Mouse (Mus musculus): ENCODE results near the gene Ccdc113.
A peak's percentile ranks its signal among the peaks of the same experiment; 100 is the strongest.

The Ccdc113 gene

DNA sequence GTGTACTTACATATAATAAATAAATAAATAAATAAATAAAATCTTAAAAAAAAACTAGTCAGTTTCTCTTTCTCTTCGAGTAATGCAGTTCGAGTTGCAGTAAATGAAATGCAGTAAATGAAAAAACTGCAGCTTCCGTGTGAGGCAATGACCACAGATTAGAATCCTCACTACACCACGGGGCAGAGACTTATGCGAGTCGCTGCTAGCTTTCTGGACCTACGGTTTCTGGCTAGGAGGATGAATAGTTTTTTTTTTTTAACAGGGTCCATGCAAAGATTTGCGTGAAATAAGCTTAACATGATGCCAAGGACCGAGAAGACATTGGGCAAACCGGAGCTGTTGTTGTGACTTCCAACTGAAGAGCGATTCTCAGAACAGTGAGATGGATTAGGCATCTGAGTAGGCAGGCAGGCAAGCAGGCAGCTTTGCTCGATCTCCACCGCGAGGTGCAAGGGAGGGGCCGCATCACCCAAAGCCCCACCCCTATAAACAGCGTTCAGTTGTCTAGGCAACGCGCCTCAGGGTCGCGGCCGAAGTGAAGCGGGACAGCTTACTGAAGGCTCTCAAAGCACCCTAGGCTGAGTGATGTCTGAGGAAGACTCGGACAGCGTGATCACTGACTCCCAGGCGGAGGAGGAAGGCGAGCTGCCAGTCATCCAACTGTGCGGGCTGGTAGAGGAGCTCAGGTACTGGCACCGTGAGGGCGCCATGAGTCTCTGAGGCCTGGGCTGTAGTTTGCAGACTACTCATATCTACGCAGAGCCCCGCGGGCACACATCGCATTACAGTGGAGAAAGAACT is at the start of gene Ccdc113:
Ccdc113 (plus strand) TSS at position 502 of the 804 bp plus-strand sequence.
- peak in 1 of 2 experiments; percentile 35 for DNase-seq (ENCODE audit: low spot score in 2 of 2)

DNA sequence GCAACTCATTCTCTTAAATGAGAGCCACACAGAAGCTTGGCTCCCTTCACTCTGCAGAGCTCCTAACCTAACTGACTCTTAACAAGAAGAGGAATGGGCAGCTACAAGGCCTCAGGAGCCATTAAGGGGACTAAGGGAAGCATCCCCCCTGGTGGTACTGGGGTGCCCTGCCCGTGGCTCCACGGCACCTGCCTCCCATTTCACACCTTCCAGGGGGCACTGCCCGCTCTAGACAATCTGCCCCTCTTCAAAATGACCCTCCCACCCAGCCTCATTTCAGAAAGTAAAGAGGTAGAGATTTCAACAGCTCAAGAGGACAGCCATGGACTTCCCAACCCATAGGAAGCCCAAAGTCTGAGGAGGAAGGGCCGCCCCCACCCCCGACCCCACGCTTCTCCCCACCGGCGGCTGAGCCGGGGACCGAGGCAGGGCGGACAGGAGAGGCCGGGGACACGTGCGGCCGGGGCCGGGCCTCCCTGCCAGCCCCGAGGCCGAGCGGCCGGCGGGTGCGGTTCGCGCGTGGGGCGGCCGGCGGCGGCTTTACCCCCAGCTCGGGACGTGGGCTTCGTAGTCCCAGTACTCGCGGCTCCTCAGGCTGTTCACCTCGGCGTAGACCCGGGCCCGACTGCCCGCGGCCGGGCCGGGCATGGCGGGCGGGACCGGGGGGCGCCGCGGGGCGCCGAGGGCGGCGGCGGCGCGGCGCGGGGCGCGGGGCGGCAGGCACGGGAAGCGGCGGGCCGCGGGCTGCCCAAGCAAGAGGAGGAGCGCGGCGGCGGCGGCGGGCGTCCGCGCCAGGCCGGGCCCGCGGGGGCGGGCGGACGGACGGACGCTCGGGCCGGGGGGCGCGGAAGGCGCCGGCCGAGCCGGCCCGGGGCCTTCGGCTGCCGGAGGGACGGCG is 45.8 kb upstream of the Ccdc113 start:
- DNase-seq (ENCODE audit: low spot score in 2 of 2): no peak

DNA sequence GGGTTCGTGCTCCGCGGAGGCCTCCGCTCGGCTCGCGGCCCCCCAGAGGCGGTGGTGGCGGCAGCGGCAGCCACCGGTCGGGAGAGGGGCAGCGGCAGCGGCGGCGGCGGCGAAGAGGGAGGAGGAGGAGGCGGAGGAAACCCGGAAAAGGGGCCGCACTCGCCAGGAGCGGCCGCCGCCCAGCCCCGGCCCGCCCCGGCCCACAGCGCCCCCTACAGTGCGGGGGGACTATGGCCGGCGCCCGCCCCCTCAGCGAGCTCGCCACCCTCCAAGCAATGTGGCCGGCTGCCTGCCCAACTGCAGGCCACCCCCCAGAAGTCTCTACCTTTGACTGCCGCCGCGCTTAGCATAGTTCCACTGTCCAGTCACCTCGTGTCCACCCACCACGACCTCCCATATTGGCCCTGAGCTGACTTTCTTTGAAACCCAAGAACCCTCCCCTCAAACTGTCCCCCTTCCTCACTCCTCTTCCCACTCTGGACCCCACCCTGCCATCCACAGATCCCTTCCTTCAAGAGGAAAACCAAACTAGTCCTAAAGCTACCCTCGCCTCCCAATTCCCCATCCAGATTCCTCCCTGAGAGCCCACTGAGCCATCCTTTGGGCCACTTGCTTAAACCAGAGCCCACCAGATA is 45.1 kb upstream of the Ccdc113 start:
- peak; percentile 84 to 89 for DNase-seq (ENCODE audit: low spot score in 2 of 2)

DNA sequence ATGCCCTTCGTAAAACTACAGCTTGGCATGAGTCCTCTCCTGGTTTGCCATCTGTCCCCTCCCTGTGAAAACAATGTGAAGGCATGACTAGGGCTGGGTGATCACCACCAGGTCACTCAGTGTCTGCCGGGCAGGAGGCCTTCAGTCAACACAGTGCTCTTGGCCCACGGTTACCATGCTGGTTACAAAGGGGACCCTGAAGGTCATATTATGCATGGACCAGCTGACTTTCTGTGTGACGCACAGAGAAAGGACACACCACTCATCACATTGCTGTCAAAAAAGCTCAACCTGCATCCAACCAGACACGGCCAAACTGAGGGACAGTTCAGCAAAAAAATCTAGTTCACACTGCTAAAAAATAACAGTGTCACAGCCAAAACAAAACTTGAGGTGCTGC is 43.9 kb upstream of the Ccdc113 start, which contains the start of gene Csnk2a2:
Csnk2a2 (minus strand) TSS at position 34 of the 400 bp plus-strand sequence.
- no peak for DNase-seq (ENCODE audit: low spot score in 2 of 2)

DNA sequence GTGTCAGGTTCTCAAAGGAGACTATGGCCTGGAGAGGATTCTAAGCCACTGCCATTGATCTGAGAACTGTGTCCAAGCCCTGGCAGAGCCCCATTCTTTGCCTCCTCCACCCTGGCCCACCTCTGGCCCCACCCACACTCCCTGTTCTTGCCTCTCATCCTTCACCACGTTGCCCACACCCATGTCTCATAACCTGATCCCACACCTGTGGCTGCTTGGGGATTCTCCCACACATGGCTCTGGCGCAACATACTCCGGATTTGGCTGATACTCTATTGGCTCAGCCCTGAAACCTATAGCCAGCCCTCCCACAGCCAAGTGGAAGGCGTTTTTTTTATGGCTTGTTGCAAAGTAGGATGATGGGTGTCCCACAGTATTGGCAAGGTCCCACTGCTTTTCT is 41.8 kb upstream of the Ccdc113 start:
- no peak for DNase-seq (ENCODE audit: low spot score in 2 of 2)

- no peak for DNase-seq (ENCODE audit: low spot score in 2 of 2)
Measured at GRCm38 (mm10) chr8:95495444-95495843, 38.4 kb upstream of the Ccdc113 start.

DNA sequence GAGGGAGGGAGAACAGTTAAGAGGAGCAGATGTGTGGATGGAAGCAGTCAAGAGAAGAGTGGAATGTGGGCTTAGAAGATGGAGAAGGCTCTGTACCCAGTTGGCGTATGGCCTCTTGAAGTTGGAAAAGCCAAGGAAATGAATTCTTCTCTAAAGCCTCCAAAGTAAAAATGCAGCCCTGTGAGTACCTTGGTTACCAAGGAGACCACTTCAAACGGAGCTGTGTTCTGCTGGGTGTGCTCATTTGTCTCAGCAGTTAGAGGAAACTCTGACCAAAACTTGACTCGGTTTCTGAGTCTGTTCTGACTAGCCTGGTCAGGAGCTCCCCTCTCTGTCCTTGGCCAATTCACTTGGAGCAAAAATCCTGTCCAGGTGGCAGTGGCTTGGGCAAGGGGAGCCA is 37.5 kb upstream of the Ccdc113 start:
- no peak for DNase-seq (ENCODE audit: low spot score in 2 of 2)

GRCm38 (mm10) chr8:95497821-95498220 is 36.1 kb upstream of the Ccdc113 start:
- no peak for DNase-seq (ENCODE audit: low spot score in 2 of 2)

DNA sequence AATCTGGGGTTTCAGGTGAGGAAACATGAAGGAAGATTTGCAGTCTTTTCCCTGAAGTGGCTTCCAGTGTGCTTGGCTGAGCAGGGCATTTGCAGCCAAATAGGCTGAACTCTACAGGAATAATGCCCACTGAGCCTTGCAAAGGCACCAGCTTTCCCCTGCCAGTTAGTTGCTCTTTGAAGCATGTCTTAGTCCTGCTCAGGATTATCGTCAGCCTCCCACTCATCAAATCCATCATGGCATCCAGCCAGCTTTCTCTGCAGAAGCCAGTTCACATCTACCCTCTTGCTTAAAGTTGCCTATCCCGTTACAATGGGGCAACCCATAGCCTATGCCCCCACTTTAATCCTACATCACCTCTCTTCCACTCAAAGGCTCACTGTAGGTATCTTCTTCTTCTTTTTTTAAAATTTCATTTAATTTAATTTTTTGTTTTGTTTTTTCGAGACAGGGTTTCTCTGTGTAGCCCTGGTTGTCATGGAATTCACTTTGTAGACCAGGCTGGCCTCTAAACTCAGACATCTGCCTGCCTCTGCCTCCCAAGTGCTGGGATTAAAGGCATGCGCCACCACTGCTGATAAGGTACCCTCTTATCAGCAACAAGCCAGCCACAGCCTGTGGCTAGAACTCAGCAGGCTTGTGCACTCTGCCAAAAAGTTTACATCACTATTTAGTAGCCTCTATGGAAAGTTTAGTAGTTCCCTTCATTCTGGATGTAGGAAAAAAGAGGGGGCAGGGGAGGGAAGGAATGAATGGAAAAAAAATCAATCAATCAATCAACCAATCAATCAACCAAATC is 34.4 kb upstream of the Ccdc113 start:
- no peak for DNase-seq (ENCODE audit: low spot score in 2 of 2)

GRCm38 (mm10) chr8:95500436-95500835 is 33.4 kb upstream of the Ccdc113 start:
- no peak for DNase-seq (ENCODE audit: low spot score in 2 of 2)

- no peak for DNase-seq (ENCODE audit: low spot score in 2 of 2)
Measured at GRCm38 (mm10) chr8:95502431-95502830, 31.5 kb upstream of the Ccdc113 start.

DNA sequence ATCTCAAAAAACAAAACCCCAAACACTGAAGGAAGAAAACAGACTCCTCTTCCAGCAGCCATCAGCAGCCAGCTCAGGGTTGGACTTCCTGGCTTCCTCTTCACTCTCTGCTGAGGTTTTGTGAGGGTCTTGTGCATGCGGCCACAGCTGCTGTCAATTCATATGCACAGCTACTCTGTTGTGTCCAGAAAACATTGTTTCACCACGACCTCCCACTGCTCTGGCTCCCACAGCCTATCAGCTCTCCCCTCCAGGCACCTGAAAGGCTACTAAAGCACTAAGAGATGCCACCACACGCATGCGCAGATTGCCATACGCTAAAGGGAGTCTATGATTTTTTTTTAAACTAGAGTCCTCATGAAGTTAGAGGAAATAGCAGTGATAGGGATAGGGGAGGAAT is 29.1 kb upstream of the Ccdc113 start:
- no peak for DNase-seq (ENCODE audit: low spot score in 2 of 2)

DNA sequence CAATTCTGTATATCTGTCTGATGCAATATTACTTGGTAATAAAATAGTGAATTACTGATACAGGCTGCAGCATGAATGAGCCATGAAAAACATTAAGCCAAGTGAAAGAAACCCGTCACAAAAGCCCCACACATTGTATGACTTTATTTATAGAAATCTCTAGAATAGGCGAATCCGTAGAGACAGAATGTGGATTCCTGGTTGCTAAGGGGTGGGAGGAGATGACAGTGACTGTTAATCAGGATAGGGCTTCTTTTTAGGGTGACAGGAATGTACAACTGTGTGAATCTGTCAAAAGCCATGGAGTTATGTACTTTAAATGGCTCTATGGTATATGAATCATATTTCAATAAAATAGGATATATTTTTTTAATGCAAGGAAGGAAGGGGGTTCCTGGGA is 28.3 kb upstream of the Ccdc113 start:
- DNase-seq (ENCODE audit: low spot score in 2 of 2): no peak

- DNase-seq (ENCODE audit: low spot score in 2 of 2): no peak
Measured at GRCm38 (mm10) chr8:95506245-95506644, 27.6 kb upstream of the Ccdc113 start.

- no peak for DNase-seq (ENCODE audit: low spot score in 2 of 2)
Measured at GRCm38 (mm10) chr8:95512257-95512656, 21.6 kb upstream of the Ccdc113 start.

DNA sequence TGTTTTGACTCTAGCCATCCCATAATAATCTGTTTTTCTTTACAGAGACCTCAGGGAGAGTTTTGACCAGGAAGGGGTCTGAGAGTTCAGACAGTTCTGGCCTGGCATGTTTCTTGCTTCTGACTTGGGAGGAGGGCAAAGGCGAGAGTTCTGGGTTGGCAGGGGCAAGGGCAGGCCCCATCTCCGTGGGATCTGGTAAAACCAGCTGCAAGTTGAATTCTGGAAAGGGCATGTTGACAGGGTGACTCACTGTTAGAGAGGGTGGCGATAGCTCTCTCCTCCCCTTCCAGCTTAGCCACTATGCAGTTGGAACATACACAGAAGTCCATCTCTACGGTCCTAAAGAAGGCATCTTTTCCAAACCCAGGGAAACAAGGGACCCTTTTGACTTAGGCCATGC is 20.7 kb upstream of the Ccdc113 start:
- peak in 1 of 2 experiments; percentile 39 for DNase-seq (ENCODE audit: low spot score in 2 of 2)

DNA sequence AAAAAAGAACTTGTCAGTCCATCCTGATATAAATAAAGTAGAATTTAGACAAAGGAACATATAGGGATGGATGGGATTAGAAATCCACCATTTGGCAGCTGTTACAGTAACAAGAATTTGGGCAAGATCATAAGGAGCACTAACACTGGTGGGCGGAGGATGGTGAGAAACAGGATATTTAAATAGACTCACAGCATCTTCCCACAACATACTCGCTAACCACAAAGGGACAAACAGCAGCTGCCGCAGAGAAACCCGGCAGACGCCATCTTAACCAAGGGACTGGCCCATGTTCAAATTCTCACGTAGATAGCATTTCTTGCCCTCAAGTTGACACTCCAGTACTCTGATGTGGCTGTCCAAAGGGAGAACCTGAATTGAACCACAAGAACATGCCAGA is 17.0 kb upstream of the Ccdc113 start:
- DNase-seq (ENCODE audit: low spot score in 2 of 2): no peak

DNA sequence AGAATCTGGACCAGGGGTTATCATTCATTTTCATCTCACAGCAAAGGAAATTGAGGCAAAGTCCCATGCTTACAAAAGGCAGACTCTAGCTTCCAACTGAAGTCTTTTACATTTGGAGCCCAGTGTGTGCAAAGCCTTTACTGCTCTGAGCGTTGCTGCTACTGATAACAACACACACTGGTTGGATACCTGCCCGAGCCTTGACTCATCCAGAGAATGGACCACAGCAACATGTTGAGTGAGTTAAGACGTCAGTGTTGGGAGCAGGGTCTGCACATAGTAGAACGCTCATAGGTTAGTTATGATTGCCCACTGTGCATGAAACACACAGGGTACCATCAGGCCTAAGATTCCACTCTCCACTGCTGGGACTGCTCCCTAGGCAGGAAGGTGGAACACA is 9.9 kb upstream of the Ccdc113 start:
- DNase-seq (ENCODE audit: low spot score in 2 of 2): no peak

- no peak for DNase-seq (ENCODE audit: low spot score in 2 of 2)
Measured at GRCm38 (mm10) chr8:95528194-95528593, 5.7 kb upstream of the Ccdc113 start.

DNA sequence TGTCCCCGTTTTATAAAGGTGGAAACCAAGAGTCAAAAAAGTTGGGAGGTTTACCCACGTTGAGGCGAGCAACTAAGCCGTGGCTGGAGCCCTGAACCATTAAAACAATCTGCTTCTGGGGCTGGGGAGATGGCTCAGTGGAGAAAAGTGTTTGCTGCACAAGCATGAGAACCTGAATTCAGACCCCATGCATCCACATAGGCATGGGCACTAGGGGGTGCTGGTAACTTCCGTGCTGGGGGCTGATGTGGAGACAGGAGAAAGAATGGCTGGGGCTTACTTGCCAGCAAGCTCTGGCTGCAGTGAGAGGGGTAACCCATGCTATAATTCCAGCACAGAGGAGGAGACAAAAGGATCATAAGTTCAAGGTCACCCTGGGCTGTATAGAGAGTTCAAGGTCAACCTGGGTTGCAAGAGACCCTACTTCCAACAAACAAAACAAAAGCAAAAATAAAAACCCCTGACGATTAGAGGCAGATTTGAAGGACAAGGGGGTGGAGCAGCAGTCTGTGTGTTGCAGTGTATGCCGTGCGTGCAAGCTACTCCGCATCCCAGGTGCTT is 5.1 kb upstream of the Ccdc113 start:
- no peak for DNase-seq (ENCODE audit: low spot score in 2 of 2)

DNA sequence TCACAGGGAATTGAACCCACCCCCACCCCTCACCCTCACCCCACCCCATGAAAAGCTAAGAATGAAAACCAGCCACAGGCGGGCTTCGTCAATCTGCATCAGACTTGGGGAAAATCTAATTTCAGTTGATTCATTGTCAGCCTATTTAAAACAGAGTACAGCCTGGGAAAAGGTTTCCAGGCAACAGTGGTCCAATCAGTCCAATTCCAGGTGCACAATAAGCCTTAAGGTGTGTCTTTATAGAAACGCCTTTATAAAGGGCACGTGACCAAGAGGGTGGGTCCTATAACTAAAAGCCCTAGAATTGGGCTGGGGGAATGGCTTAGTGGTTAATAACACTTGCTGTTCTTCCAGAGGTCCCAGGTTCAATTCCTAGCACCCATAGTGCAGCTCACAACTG is 1.7 kb upstream of the Ccdc113 start:
- DNase-seq (ENCODE audit: low spot score in 2 of 2): no peak
